Mouse (Mus musculus) forelimb bud, embryonic 11.5 days (tissue): ENCODE results near the gene Iqsec2.

Source experiments
- DNase-seq: peaks from one replicate; pipeline ENCODE4 v3.0.0-alpha.2; 2012; ENCODE audit warnings: low read depth, low spot score

The Iqsec2 gene

GRCm38 (mm10) chrX:152244492-152245189, 100.6 kb downstream of the Iqsec2 start:
- no peak for DNase-seq

GRCm38 (mm10) chrX:152271189-152271588, 127.1 kb downstream of the Iqsec2 start:
- no peak for DNase-seq
